17 mouse cellular contexts compared by ENCODE assay signal in genomic region chr12:55445583-55445982, GRCm38 (mm10). TPM values are rescaled to one million over a fixed set of nuclear protein-coding genes. Genes with fewer than 3 reads are reported as not detected.
A peak's percentile ranks its signal among the peaks of the same experiment; 100 is the strongest.
DNase-seq lines count a peak whose midpoint lies in the region; ATAC-seq and TF ChIP-seq lines count a peak whose summit lies in the region.
"Had no signal": no experiment of that assay in that cellular context is flagged by ENCODE, and none has a peak within 500 bp of the region (broad histone marks: within the 10 kb centered on the region; RNA-seq: fewer than 3 reads in every experiment).

No protein-coding gene starts in this region.

- peaks cover 57% of the 10 kb centered on the region for H3K4me1 ChIP-seq in heart, embryonic 15.5 days (replicated peaks)
- peaks cover 55% of the 10 kb centered on the region for H3K4me1 ChIP-seq in heart, embryonic 12.5 days (replicated peaks)
- H3K4me1 ChIP-seq in lung, embryonic 15.5 days: peaks cover 47% of the 10 kb centered on the region
- peaks cover 36% of the 10 kb centered on the region for H3K4me1 ChIP-seq in olfactory bulb, adult 2 months (ENCODE audit: control insufficient read depth, insufficient read depth, low read length)

- H3K27ac ChIP-seq in heart, embryonic 15.5 days: peak overlapping the region; percentile 98
- H3K27ac ChIP-seq in heart, embryonic 12.5 days (ENCODE audit: poor library complexity, severe bottlenecking): no peak overlapping the region; the same call in 1 of the 2 replicates
- peak overlapping the region; percentile 94 for H3K27ac ChIP-seq in lung, embryonic 15.5 days
- H3K27ac ChIP-seq in olfactory bulb, adult 2 months (ENCODE audit: insufficient read depth, low read depth, low read length): 0 out of 2 replicates have a peak overlapping the region, but pooled peaks have one; percentile 93

- H3K9ac ChIP-seq in heart, embryonic 15.5 days: no peak overlapping the region
- no peak overlapping the region for H3K9ac ChIP-seq in heart, embryonic 12.5 days
- no peak overlapping the region for H3K9ac ChIP-seq in lung, embryonic 15.5 days
- H3K9ac ChIP-seq: liver, postnatal 0 days; midbrain, embryonic 12.5 days had no signal

- no peak for TF ChIP-seq POLR2A in olfactory bulb, adult 2 months (IDR thresholded peaks at IDR 0.05; ENCODE audit: insufficient read depth, low read depth, low read length)

- H3K27me3 ChIP-seq in heart, embryonic 15.5 days: no peaks in the 10 kb centered on the region
- H3K27me3 ChIP-seq in heart, embryonic 12.5 days (replicated peaks): no peaks in the 10 kb centered on the region
- H3K27me3 ChIP-seq in lung, embryonic 15.5 days: no peaks in the 10 kb centered on the region
- H3K27me3 ChIP-seq: midbrain, embryonic 12.5 days; Patski had no signal

- no peak overlapping the region for H3K4me3 ChIP-seq in heart, embryonic 15.5 days
- no peak overlapping the region for H3K4me3 ChIP-seq in heart, embryonic 12.5 days
- H3K4me3 ChIP-seq in lung, embryonic 15.5 days: no peak overlapping the region
- H3K4me3 ChIP-seq in olfactory bulb, adult 2 months (ENCODE audit: insufficient read depth, low read depth, low read length): no peak overlapping the region
- H3K4me3 ChIP-seq: midbrain, embryonic 12.5 days; myocyte had no signal

- no peak for TF ChIP-seq CTCF in olfactory bulb, adult 2 months (IDR thresholded peaks at IDR 0.05; ENCODE audit: insufficient read depth, low read depth, low read length)

- WGBS in heart, embryonic 15.5 days: 64% methylated on average over 4 of the region's 4 CpGs
- WGBS in heart, embryonic 12.5 days: 68% methylated on average over 4 of the region's 4 CpGs
- WGBS in lung, embryonic 15.5 days: 66% methylated on average over 4 of the region's 4 CpGs
- WGBS in olfactory bulb, adult 2 months: 88% methylated on average over 4 of the region's 4 CpGs

- H3K4me2 ChIP-seq in heart, embryonic 15.5 days: no peak overlapping the region
- no peak overlapping the region for H3K4me2 ChIP-seq in heart, embryonic 12.5 days
- H3K4me2 ChIP-seq in lung, embryonic 15.5 days: no peak overlapping the region
- H3K4me2 ChIP-seq: midbrain, embryonic 12.5 days had no signal

- peak; percentile 34 for DNase-seq in adrenal gland, postnatal 14 days
- DNase-seq in adrenal gland, adult 18-20 months (ENCODE audit: low spot score in 2 of 2): no peak
- no peak for DNase-seq in lung, postnatal 4 days
- no peak for DNase-seq in cerebellum, adult 18-20 months
- DNase-seq: cerebellum, adult 8-10 months; embryo, embryonic 11 days; kidney, adult 11 months; kidney, postnatal 25 days; liver, postnatal 0 days; right cerebral cortex, postnatal 14 days had no signal

- no peaks in the 10 kb centered on the region for H3K9me3 ChIP-seq in heart, embryonic 15.5 days (replicated peaks)
- H3K9me3 ChIP-seq in heart, embryonic 12.5 days (replicated peaks): no peaks in the 10 kb centered on the region
- no peaks in the 10 kb centered on the region for H3K9me3 ChIP-seq in lung, embryonic 15.5 days
- H3K9me3 ChIP-seq: midbrain, embryonic 12.5 days had no signal

- ATAC-seq in heart, embryonic 15.5 days (replicated peaks; ENCODE audit: insufficient number of reproducible peaks, insufficient read depth, low FRiP score, low read depth): no peak
- no peak for ATAC-seq in heart, embryonic 12.5 days (ENCODE audit: insufficient number of reproducible peaks, low FRiP score)
- ATAC-seq in lung, embryonic 15.5 days (ENCODE audit: borderline replicate concordance, extremely low read depth, low FRiP score, low TSS enrichment): no peak
- ATAC-seq: liver, postnatal 0 days; Patski had no signal

- no peaks in the 10 kb centered on the region for H3K36me3 ChIP-seq in heart, embryonic 15.5 days
- H3K36me3 ChIP-seq in heart, embryonic 12.5 days: no peaks in the 10 kb centered on the region
- no peaks in the 10 kb centered on the region for H3K36me3 ChIP-seq in lung, embryonic 15.5 days
- H3K36me3 ChIP-seq: midbrain, embryonic 12.5 days had no signal

RNA-seq across cellular contexts. Expression of gene Nfkbia, which starts 46.9 kb away (rescaled TPM):
- 95.5 and 107 TPM in 2 replicates for total RNA-seq in adrenal gland, postnatal 14 days (2021)
- 100 to 1,000 TPM in 1 of 2 experiments, 10 to 100 TPM in 1; 72.4 to 107 TPM for total RNA-seq in adrenal gland, adult 18-20 months (2021)
- polyA plus RNA-seq in heart, embryonic 15.5 days (2015; fragmentation: Nextera tagmentation; extraction: Ambion mirVana): 61.4 and 82.5 TPM in 2 replicates
- 38.8 and 45.0 TPM in 2 replicates for polyA plus RNA-seq in heart, embryonic 12.5 days (2016; fragmentation: Nextera tagmentation; extraction: Ambion mirVana)
- polyA plus RNA-seq in lung, embryonic 15.5 days (2015; fragmentation: Nextera tagmentation; extraction: Ambion mirVana): 110 and 116 TPM in 2 replicates
- polyA plus RNA-seq in olfactory bulb, adult 2 months (2012; ENCODE audit: insufficient read depth, insufficient read length, low replicate concordance, missing spikeins): not detected in 2 replicates
